Mouse (Mus musculus) E14TG2a.4 (cell line): ENCODE data around the gene Vnn3.

ENCODE experiments used
- CTCF ChIP-seq: conservative IDR thresholded peaks from 2 replicates; pipeline ENCODE4 v1.5.1; 2014; ENCODE audit warnings: low read length
- POU5F1 ChIP-seq: IDR thresholded peaks from 2 replicates; pipeline ENCODE4 v1.6.1; 2014; ENCODE audit warnings: low read length, borderline replicate concordance

DNA sequence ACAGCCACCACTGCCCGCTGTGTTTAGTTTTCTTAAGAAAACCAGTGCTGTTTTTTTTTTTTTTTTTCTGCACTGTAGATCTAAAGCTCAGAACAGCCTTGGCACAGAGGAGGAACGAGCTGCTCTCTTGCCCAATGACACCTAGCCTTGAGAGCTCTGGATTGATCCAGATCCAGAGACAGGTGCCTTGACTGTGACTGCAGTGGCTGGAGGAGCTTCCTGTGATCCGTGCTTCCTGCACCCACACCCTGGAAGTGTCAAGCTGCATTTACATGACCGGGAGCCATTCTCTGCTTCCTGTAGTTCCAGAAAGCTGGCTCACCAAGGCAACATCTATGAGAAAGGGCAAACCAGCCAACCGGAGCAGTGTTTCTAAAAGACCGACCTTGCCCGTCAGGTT, 24.7 kb upstream of the Vnn3 start:
- TF ChIP-seq POU5F1 (no peak), CTCF (no peak)
